Mouse (Mus musculus): Measurements from ENCODE around the gene Fzd5.

DNA sequence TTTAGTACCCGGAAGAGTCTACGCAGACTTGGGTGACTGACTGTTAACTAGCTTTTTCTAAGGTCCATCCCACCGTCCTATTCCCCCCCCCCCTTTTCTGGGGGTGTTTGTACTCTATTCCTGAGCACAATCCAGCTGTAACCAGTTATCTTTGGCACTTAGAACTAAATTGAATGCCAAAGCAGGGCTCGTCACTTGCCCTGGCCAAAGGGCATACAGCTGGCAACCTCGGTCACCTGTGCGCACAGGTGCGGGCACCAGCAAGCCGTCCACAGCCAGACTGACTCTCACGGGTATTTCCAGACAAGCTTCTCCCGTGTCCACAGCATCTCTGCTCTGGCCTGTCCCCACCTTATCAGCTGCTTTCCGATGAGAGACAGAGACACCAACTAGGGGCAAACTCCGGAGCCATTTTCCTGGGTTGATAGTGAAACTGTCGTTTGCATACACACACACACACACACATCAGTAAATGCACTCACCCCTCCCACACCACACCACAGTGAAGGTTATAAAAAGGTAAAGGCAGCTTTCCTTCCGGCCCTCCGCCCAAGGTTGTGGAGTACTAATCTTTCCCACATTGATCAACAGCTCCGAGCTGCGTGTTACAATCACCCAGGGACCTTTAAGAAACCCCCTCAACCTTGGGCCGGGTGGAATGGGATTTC, 5.3 kb upstream of the Fzd5 start:
- TF ChIP-seq CTCF (IDR thresholded peaks at IDR 0.05; ENCODE audit: extremely low read depth, insufficient read length, insufficient replicate concordance, low read depth, low read length), result no peak
- no peak for TF ChIP-seq POLR2A (IDR thresholded peaks at IDR 0.05; ENCODE audit: low read depth, low read length)

Measured in small intestine, adult 2 months (tissue).